Mouse (Mus musculus): ENCODE measurements around the gene Bnip3.

The Bnip3 gene

GRCm38 (mm10) chr7:138906441-138906840 lies 2.9 kb downstream of the Bnip3 start:
- no peak for DNase-seq (ENCODE audit: low read depth, low spot score)

DNA sequence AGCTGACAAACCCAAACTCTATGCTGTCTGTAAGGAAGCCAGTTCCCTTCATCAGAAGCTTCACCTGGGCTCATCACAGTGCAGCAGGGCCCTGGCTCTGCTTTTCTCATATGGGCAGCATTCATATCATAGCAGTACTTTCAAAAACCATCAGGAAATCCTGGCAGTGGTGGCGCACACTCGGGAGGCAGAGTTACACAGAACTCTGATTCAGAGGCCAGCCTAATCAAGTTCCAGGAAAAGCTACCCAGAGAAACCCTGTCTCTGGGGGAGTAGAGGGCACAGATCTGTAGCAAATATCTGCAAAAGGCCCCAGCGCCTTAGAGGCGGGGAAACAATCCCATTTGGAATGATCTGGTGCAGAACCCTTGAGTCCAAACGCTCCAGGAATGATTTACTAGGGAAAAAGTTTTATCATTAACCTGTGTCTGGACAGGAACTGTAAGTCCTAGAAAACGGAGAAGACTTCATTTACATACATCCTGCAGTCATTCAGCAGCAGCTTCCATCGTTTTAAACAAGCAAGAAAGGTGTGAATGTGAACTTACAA lies 5.4 kb downstream of the Bnip3 start:
- no peak for DNase-seq (ENCODE audit: low read depth, low spot score)

- DNase-seq (ENCODE audit: low read depth, low spot score), result no peak
Measured at GRCm38 (mm10) chr7:138898743-138899142, 10.6 kb downstream of the Bnip3 start.

DNA sequence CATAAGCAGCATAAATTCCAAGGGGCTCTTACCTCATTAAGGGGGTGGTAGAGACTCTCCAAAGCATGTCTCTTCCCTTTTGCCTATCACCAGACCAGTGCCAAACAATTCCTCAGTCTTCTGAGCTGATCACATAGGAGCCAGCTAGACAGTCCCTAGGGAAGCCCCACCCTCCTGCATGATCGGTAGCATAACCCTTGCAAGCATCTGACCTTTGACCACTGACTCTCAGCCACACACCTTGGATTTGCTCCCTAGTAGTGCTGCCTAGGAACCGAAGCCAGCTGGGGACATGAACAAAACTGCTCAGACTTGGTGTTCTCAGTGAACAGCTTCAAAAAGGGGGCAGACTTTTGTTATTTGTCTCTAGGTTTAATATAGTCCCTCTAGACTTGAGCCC lies 11.2 kb downstream of the Bnip3 start:
- DNase-seq (ENCODE audit: low read depth, low spot score), result no peak

GRCm38 (mm10) chr7:138885365-138886289 lies 23.7 kb downstream of the Bnip3 start:
- no peak for DNase-seq (ENCODE audit: low read depth, low spot score)

- DNase-seq (ENCODE audit: low read depth, low spot score), result no peak
Measured at GRCm38 (mm10) chr7:138883724-138884123, 25.6 kb downstream of the Bnip3 start.

DNA sequence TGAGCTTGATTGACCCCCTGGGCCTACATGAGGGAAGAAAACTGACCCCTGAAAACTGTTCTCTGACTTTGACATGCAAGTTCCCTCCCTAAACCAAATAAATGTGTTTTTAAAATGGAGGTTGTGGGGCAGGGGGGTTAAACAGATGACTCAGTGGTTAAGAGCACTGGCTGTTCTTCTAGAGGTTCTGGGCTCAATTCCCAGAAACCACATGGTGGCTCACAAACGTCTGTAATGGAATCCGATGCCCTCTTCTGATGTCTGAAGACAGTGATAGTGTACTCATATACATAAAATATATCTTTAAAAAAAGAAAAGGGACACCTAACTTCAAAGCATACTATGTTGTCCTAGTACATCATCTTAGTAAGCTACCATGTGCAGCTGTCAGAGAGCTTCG lies 34.3 kb downstream of the Bnip3 start:
- no peak for DNase-seq (ENCODE audit: low read depth, low spot score)

DNA sequence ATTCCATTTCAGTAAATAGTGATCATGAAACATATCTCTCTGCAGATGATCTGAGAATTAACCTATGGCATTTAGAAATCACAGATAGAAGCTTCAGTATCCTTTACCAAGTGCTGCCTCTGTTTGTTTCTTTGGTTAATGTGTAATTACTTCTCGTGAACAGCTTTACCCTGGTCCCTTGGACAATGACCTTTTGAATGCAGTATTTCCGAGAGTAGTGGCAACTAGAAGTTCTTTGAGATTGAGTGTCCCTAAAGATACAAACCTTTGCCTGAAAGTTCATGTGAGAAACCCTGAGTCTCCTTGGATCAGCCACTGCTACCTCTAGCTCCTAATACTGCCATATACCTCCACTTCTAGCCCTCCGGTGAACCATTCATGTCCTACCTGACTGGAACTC lies 36.4 kb downstream of the Bnip3 start:
- no peak for DNase-seq (ENCODE audit: low read depth, low spot score)

DNA sequence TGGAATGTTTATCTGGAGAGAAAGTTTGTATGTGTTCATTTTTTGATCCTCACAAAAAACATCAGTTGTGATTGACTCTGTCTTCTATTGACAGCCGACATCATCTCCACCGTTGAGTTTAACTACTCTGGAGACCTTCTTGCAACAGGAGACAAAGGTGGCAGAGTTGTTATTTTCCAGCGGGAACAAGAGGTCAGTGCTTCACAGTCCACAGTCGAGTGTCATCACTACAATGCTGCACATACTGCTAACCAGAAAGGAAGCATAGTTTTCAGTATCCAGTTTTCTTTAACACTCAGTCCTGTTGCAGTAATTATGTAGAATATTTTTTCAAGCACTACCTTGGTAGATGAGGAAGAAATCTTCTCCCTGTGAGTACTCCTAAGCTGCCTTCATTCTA lies 41.0 kb downstream of the Bnip3 start:
- no peak for DNase-seq (ENCODE audit: low read depth, low spot score)

DNA sequence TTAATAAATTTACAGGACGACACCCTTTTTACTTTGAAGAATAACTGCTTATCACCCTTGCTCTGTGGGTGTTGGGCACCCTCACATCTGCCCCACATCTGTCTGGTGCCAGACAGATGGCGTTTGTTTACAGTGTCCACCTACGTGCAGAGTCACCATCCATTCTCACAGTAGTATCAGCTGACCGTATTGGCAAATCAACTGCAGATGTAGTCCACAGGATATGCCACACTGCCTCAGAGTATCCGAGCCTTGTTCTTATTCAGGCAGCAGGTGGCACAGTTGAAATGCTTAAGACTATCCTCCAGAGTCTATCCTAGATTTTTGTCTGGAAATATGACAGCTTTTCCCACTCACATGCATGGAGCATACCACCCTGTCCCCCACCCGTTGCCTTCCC lies 42.0 kb downstream of the Bnip3 start:
- DNase-seq (ENCODE audit: low read depth, low spot score), result no peak

- DNase-seq (ENCODE audit: low read depth, low spot score), result no peak
Measured at GRCm38 (mm10) chr7:138864776-138865175, 44.5 kb downstream of the Bnip3 start.

- DNase-seq (ENCODE audit: low read depth, low spot score), result no peak
Measured at GRCm38 (mm10) chr7:138863950-138864572, 45.3 kb downstream of the Bnip3 start.

- no peak for DNase-seq (ENCODE audit: low read depth, low spot score)
Measured at GRCm38 (mm10) chr7:138856670-138857069, 52.6 kb downstream of the Bnip3 start.

- no peak for DNase-seq (ENCODE audit: low read depth, low spot score)
Measured at GRCm38 (mm10) chr7:138854201-138854600, 55.1 kb downstream of the Bnip3 start.

GRCm38 (mm10) chr7:138853417-138854031 lies 55.8 kb downstream of the Bnip3 start:
- no peak for DNase-seq (ENCODE audit: low read depth, low spot score)

DNA sequence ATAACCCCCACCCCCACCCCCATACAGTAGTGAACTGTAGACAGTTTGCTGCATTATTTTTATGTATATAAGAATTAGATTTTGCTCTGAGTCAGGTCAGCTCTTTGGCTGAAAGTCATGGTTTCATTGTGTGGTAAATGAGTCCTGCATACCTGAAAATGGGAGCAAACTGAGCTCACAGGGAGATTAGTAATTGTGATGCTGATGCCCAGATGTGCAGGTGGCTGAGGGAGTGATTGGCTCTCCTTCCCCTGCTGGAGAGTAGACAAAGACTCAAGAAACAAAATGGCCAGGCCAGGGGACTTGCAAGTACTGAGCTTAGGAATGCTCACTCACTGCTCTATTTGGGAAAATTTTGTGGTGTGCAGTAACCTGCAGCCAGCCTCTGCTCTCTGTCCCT lies 59.2 kb downstream of the Bnip3 start:
- DNase-seq (ENCODE audit: low read depth, low spot score), result no peak

DNA sequence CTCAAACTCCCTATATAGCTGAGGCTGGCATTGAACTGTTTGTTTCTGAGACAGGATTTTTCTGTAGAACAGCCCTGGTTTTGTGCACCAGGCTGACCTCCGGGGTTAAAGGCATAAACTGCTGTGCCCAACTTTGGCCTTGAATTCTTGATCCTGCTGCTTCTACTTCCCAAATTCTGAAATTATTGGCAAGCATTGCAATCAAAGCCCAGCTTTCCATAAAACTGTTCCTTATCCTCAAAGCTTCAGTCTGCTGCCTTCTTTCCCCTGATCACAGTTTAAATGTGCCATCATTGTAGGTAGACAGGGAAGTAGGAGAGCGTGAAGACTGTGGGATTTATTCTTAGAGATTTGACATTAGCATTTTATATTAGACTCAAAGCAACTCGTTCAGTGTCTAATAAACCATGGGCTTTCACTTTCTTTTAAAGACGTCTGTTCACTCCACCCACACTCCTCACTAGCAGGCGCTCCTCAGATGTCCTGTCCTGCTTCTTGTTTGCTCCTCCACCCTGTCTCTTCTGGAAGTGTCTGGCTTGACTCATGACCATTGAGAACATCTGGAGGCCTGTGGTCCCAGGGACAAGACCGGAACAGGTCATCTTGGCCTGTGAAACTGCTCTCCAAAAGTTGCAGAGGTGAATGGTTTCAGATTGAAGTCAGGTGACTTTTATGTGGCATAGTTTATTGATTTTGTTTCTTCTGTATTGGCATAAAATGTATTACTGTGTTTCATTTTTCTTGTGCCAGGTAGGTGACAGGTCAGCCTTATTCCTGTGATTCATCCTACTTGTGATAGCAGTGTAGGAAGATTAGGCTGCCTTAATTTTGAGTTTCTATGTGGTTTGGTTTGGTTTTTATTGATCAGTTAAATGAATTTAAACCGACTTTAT lies 61.0 kb downstream of the Bnip3 start:
- no peak for DNase-seq (ENCODE audit: low read depth, low spot score)

GRCm38 (mm10) chr7:138847316-138848027 lies 61.8 kb downstream of the Bnip3 start:
- DNase-seq (ENCODE audit: low read depth, low spot score), result no peak

GRCm38 (mm10) chr7:138846502-138846991 lies 62.8 kb downstream of the Bnip3 start:
- no peak for DNase-seq (ENCODE audit: low read depth, low spot score)
